Mouse (Mus musculus): ENCODE results near the gene Plcb3.

DNA sequence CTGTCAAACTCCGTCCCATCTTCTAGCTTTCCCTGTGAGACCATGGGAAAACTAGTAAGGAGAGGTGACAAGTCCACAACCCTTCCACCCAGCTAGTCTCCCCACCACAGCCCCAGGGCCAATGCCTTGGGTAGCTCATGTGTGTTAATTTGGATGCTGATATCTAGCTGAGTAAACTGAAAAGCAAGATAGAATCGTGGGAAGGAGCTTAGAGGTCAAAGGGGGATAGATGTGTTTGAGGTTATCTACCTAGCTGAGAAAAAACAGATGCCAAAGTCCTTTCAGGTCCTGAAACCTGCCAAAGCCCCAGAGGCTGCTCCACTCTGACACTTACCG, 2.3 kb upstream of the Plcb3 start:
- TF ChIP-seq CTCF (IDR thresholded peaks at IDR 0.05; ENCODE audit: low read depth, low read length) (no peak), TAL1 (conservative IDR thresholded peaks at IDR 0.05; ENCODE audit: low read depth, low read length) (no peak), GATA1 (IDR thresholded peaks at IDR 0.05; ENCODE audit: borderline replicate concordance, low read length) (no peak), POLR2AphosphoS5 (IDR thresholded peaks at IDR 0.05; ENCODE audit: insufficient replicate concordance, low read depth, low read length) (no peak), GATA2 (IDR thresholded peaks at IDR 0.05; ENCODE audit: borderline replicate concordance, low read depth, low read length) (no peak)
